Mouse (Mus musculus): ENCODE measurements around the gene Stac.

Gene Stac

DNA sequence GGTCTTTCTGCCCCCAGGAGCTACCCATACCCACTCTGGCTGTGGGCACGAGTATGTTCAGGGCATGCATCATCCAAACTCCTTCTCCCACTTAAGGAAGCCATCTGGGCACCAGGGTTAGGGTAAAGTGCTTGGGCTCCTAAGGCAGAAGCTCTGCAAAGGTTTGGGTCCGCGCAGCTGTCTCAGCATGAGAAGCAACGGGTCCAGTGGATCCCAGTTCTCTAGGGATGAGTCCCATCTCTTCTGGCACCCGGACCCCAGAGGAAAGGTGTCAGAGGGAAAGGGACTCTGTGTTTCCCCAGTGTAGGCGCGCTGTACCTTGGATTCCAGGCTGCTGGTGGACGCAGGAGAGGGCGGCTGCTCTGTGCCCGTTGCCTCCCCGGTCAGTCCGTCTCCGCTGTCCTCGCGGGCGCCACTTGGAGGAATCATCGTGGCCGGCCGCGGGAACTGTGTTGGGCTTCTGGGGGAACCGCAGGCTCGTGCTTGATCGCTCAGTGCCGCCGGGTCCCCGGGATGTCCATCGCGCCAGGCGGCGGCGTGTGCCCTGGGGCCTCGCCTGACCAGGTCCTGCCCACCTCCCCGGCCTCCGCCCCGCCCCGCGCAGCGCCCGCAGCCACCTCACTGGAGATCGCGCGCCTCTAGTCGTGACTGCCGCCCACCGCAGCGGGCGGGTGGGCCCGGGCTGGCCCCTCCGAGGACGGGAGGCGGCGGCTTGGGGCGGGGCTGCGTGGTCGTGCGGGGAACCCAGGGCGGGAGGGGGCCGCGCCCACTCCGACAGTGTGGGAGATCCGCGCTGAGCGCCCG, at the start of gene Stac:
Gene Stac, minus strand, starts transcription at position 669 of the 804 bp plus-strand sequence.
- peak; percentile 7 for DNase-seq

- no peak for DNase-seq
These were observed 49.5 kb upstream of the Stac start for GRCm38 (mm10) chr9:111739431-111740245.

DNA sequence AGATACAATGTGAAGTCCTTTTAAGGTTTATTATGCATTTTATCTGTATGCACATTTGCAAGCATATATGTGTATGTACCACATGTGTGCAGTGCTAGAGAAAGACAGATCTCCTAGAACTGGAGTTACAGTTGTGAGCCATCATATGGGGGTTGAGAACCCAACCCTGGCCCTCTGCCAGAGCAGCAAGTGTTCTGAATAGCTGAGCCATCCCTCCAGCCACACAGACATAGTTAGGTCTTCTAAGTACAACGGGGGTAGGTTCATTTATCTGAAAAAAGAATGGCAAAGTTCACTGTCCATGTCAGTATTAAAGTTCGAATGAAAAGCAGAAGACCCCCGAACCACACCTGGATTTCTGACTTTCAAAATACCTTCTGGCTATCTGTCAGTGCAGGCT, 48.9 kb upstream of the Stac start:
- DNase-seq = no peak

DNA sequence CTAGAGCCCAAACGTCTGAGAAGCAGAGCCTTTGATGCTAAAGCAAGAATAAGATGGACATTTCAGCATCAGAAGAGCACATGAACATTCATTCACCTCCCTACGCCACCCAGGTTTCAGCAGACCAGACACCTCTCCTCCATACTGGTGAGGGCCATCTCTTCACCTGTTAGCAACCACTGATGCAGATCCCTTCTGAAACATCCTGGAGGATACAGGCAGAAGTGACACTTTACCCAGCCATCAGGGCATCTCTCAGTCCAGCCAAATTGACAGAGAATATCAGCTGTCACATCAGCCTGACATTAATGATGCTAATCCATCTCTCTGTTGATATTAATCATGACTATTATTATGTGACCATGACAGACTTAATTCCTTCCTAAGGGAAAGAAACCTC, 47.6 kb upstream of the Stac start:
- no peak for DNase-seq

- no peak for DNase-seq
These were observed 45.8 kb upstream of the Stac start for GRCm38 (mm10) chr9:111735931-111736330.

DNA sequence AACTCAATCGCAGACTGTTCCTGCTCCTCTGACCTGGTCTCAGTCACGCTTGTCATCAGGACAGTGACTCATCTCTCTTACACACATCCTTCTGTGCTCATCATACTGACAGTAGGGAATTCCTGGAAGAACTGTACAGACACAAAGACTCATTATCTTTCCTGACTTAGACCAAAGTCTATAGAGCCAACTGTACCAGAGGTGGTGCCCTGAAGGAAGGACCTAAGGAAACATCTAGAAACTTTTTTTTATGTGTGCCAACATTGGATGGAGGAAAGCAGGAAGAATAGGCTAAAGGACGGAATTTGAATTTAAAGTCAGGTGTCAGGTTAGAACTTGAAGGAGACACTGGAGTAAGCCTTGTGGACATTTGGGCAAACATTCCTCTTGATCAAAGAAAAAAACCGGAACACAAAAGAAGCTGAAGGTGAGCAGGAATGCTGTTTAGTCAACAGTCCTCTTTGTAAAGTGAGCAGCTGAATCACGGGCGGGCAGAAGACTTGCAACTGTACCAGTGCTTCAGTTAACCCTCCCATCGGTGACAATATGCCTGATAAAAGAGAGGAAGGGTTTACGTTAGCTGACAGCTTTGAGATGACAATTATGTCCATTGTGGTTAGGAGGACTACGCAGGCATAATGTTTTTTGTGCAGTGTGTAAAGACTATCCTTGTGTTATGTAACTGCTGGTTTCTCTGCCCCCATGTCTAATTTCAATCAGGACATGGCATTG, 42.0 kb upstream of the Stac start:
- DNase-seq = no peak

- no peak for DNase-seq
These were observed 34.9 kb upstream of the Stac start for GRCm38 (mm10) chr9:111724981-111725593.

DNA sequence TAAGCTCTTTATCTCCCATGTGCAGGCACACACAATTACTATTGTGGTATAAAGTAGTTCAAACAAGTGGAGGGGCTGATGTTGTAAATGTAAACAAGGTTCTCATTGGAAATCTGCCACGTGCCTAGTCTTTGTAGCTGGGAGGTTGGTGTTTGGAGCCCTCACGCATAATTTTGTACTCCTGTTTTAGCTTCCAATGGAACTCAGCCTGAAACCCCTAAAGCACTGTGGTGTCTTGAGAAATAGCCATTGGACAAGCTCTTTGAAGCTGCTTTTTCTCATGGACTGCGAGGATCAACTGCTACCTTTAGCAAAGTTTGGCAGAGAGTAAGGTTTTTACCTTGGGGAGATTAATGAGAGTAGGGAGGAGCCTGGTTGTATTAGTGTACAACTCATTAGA, 24.3 kb upstream of the Stac start:
- no peak for DNase-seq

DNA sequence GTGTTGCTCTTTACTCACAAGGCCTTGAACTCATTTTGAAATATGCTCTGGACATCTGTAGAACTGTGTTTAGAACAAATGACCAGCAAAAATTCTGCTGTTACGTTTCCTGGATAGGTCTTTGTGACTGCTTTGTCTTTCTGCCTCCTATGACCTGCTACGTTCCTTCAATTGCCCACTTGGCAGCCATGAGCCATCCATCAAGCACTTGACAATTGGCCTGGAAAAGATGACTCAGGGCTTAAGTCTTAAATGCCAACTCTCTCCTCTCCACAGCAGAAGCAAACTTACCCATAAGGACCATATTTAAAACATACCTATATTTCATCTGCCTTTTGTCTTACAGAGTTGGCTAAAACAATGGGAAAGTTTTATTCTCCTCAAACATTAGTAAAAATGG, 10.0 kb upstream of the Stac start:
- no peak for DNase-seq

GRCm38 (mm10) chr9:111690484-111690855, 322 bp upstream of the Stac start:
- DNase-seq = no peak

- DNase-seq = no peak
These were observed 1.0 kb downstream of the Stac start for GRCm38 (mm10) chr9:111689146-111689545.

DNA sequence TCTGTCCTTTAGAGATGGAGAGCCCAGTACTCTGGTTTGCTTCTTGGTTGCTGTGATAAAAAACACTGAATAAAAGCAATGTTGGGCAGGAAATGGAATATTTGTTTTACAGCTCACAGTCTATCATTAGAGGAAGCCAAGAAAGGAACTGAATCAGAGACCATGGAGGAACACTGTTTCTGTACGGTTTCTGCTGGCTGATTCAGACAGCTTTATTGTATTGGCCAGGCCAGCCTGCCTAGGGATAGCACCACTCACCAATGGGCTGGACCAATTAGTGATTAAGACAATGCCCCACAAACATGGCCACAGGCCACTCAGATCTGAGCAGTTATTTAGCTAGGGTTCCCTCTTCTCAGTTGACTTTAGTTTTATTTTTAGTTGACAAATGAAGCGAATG, 6.0 kb downstream of the Stac start:
- no peak for DNase-seq

- no peak for DNase-seq
These were observed 10.6 kb downstream of the Stac start for GRCm38 (mm10) chr9:111679516-111679915.

GRCm38 (mm10) chr9:111669816-111670215, 20.3 kb downstream of the Stac start:
- DNase-seq = no peak

DNA sequence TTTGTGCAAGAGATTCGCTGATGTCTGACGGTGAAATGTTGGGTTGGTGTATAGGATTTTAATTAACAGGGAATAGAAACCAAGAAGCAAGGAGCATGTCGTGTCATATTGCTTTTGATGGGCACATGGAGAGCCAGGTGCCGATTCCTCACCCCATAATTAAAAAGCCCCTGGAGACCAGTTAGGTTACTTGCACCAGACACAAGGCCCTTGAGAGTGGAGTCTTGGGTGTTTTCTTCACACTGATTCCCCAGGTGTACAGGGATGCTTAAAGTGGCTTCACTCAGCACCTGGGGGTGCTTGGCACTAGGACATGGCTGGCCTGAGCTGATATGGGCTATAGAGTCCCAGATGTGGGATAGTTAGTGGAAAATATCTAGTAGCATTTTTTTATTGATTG, 35.1 kb downstream of the Stac start:
- no peak for DNase-seq

GRCm38 (mm10) chr9:111644228-111644627, 45.9 kb downstream of the Stac start:
- DNase-seq = no peak

GRCm38 (mm10) chr9:111643369-111643768, 46.8 kb downstream of the Stac start:
- DNase-seq = no peak

- DNase-seq = no peak
These were observed 52.5 kb downstream of the Stac start for GRCm38 (mm10) chr9:111637641-111638040.

DNA sequence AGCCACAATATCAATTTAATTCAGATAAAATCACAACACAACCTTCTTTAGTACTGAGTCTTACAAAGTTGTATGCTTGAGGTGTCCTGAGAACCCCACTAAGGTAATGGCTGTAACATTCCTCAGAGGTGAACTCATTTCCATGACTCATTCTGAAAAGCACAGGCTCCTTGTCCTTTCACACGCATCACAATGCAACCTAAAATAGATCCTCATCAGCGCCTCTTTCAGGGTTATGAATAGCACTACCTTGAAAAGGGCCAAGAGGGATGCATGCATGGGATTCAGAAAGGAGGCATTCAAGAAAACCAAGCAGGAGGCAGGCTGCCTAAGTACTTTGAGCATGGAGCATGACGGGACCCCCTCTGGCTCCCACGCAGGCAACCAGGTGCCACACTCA, 57.3 kb downstream of the Stac start:
- no peak for DNase-seq

DNA sequence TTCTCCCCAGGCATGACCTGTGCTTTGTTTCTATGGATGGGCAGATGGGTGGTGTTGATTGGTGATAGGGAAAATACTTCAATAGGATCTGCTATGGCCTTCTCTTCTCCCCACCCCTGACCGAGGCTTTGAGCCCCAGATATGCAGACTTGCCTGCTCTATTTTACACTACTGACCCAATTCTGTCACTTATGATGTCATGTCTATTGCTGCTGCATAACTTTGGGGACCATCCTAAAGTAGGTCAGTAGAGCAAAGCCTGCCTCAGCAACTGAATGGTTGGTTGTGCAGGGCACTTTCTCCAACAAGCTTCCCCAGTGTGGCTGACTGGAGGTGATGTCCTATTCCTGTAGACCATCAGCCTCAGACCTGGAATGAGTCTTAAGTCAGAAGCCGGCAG, 69.0 kb downstream of the Stac start:
- DNase-seq = no peak

GRCm38 (mm10) chr9:111611341-111611740, 78.8 kb downstream of the Stac start:
- no peak for DNase-seq

- no peak for DNase-seq
These were observed 81.4 kb downstream of the Stac start for GRCm38 (mm10) chr9:111608762-111609161.

DNA sequence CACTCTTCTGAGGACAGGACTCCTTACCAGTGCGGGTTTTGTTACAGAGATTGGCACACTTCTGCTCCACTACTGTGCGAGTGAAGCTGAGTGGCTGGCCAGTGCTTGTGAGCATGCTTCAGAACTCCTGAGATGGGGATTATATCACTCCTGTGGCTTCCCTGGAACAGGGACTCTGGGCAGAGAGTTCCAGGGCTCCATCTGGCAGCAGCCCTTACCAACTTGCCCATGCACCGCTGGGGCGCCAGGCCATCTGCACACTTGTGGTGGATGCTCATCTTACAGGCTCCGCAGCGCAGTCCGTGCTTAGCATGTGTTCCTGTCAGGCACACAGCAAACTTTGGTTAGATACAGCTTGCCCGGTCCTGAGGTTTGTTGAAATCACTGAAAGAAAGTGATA, 83.5 kb downstream of the Stac start:
- no peak for DNase-seq
